Mouse (Mus musculus): ENCODE measurements around the gene Ppp1r14a.

Gene Ppp1r14a

DNA sequence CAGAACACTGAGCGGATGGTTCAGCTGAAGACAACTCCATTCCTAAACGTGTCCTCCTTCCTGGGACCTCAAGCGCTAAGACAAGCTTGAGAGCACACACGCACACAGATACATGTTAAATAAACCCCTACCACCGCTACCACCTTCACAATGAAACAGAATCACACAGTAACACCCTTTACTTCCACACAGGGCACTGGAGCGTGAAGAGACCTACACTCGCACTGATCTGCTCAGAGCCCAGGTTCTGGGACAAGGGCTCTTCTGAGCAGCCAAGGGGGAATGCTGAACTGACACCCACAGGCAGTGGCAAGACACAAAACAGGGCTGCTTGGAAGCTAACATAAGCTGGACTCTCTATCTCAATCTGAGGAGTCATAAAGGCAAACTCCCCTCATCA is 23.5 kb upstream of the Ppp1r14a start:
- CTCF ChIA-PET = interaction anchor here in 3 of 4 experiments (0.6 to 1.4 kb wide), 3 partner anchors 10 to 258 kb away, joined by 3 to 4 read pairs (median 3); partner anchors contain the start of gene Yif1b (in 1 of the 3)
- POLR2A ChIA-PET = interaction anchor here in 3 of 4 experiments (0.6 to 2.6 kb wide), 8 partner anchors 14 to 203 kb away, joined by 3 to 11 read pairs (median 4); partner anchors contain the start of genes 2200002D01Rik (in 1 of the 3) and Spint2 (in 1 of the 3)

DNA sequence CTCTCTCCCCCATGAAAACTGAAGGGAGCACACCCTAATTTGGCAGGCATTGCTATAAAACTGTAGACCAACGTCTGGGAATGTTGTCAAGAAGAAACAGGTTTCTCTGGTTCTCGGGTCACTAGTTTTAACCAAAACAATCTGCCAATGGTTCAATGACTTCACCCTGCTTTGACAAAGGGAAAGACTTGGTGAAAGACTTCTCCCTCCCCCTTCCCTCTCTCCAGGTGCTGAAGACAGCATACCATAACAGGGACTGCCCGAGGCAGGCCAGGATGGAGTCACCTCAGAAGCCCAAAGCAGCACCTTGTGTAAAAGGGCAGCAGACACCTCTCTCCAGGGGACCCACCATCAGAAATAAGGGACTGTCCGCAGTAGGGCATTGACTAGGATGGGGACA is 22.2 kb upstream of the Ppp1r14a start:
- POLR2A ChIA-PET = interaction anchor here in 2 of 4 experiments (0.6 to 2.6 kb wide), 3 partner anchors 10 to 14 kb away, joined by 3 to 11 read pairs (median 4); no protein-coding TSS in a partner anchor
- CTCF ChIA-PET = interaction anchor here in 2 of 4 experiments (0.6 to 1.3 kb wide), 2 partner anchors 20 to 275 kb away, joined by 4 to 5 read pairs; no protein-coding TSS in a partner anchor

DNA sequence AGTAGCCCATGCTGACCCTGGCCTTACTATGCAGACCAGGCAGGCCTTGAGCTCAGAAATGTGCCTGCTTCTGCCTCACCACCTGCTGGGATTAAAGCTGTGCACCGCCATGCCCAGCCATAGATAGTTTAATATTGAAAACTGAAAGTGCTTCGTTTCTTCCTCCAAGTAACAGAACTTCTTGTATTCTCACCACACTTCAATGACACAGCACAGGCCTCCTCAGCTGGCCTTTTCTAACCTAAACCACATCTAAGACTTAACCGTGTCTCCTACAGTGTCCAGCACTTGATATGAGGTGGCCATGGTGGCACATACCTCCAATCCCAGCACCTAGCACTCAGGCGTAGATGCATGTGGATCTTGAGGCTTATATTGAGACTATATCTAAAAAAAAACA is 18.7 kb upstream of the Ppp1r14a start:
- POLR2A ChIA-PET = interaction anchor here in 3 of 4 experiments (0.5 to 3.5 kb wide), 14 partner anchors 9 to 56 kb away, joined by 3 to 17 read pairs (median 4); partner anchors contain the start of gene 2200002D01Rik (in 2 of the 3)
- CTCF ChIA-PET = interaction anchor here in 1 of 4 experiments (1.5 kb wide), 2 partner anchors 23 to 224 kb away, joined by 3 to 4 read pairs; partner anchors contain the start of gene 2200002D01Rik

DNA sequence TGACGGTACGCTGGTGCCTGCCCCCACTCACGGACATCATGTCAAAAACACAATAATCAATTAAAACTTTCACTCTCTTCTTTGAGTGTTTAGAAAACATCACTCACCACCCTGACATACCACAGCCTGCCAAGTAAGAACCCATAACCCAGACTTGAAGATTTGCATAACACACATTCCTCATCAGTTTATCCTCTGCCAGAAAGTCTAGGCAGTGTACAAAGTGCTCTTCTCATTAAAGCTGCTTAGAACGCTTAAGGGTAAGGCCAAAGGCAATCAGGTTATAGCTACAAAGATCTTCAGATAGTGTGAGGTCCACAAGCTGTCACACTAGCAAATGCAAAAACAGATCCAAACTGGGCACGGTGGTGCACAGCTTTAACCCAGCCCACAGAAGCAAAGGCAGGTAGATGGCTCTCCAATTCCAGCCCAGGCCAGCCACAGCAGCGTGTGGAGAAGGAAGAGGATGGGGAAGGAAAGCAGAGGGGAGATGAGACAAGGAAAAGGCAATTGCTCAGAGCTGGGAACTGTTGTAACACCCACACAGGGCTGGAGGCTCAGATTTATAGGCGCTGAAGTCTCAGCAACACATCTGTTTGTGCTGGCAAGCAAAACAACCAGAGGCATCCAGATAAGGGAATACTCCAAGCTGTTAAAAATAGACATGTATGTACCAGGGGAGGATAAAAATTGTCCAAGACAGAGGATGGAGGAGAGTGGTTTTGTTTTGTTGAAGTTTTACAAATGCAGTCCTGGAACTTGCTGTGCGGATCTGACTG is 17.2 kb upstream of the Ppp1r14a start:
- ChIA-PET POLR2A (interaction anchor here in 2 of 4 experiments (0.5 to 3.5 kb wide), 13 partner anchors 8 to 40 kb away, joined by 3 to 17 read pairs (median 4); partner anchors contain the start of genes 2200002D01Rik (in 1 of the 2), Spint2 (in 1 of the 2) and Yif1b (in 1 of the 2)), CTCF (interaction anchor here in 2 of 4 experiments (0.5 to 1.2 kb wide), 4 partner anchors 24 to 327 kb away, joined by 3 to 8 read pairs (median 3); no protein-coding TSS in a partner anchor)

DNA sequence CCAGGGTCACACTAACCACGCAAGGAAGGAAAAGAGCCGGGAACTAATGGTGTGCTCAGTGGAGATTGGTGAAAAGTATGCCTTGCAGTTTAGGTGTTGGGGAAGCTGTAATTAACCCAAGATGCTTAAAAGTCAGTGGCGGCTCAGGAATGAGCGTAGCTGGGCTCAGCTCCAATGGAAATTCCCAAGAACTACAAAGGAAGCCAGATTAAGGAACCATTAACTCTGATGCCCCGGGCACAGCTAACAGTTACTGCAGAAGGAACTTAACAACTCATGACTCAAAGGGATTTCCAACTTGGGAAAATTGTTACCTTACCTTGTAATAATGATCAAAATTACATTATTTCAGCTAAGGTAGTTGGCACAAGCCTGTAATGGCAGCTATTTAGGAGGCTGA is 12.4 kb upstream of the Ppp1r14a start:
- POLR2A ChIA-PET = interaction anchor here in 3 of 4 experiments (0.6 to 2.2 kb wide), 14 partner anchors 10 to 239 kb away, joined by 3 to 8 read pairs (median 3); partner anchors contain the start of genes 2200002D01Rik (in 2 of the 3), Ppp1r14a (in 1 of the 3) and Yif1b (in 1 of the 3)

DNA sequence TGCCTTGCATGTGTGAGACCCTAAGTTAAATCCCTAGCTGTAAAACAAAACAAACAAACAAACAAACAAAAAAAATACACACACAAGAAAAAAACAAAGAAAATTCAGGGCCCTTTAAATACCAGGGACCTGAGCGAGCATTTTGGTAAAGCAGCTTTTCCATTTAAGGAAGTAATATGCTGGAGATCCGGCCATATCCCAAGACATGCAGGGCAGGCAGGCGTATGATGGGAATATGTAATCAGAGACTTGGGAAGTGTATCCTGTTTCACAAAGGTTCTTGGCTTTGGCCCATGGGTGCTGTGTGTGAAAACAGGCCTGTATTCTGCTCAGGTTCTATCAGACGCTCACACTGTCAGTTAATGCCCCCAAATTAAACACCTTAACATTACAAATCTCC is 11.6 kb upstream of the Ppp1r14a start:
- ChIA-PET POLR2A (interaction anchor here in 2 of 4 experiments (0.6 to 2.2 kb wide), 8 partner anchors 16 to 653 kb away, joined by 3 to 8 read pairs (median 4); partner anchors contain the start of genes 2200002D01Rik (in 1 of the 2) and Yif1b (in 1 of the 2)), CTCF (interaction anchor here in 1 of 4 experiments (1.5 kb wide), 1 partner anchor 33 kb away, joined by 3 read pairs; no protein-coding TSS in a partner anchor)

More for the DNA sequence above, 12.4 kb upstream of the Ppp1r14a start:
- CTCF ChIA-PET = interaction anchor here in 3 of 4 experiments (0.6 to 1.5 kb wide), 5 partner anchors 12 to 148 kb away, joined by 3 to 7 read pairs (median 3); no protein-coding TSS in a partner anchor

DNA sequence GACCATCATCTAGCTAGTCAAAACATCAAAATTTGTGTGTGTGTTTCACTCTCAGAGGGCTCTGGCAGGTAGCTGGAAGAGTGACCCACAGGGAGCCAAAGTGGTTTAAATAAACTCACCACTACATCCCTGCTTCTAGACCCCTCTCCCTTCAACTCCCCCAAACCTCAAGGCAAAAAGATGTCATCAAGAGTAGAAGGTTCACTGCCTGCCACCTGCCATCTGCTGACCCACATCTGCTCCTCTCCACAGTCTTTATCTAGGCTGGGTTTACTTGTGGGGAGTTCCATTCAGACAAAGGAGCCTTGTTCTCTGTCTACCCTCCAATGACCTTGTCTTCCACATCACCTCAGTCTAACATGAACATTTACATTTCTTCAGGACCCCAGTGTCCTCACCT is 9.8 kb upstream of the Ppp1r14a start:
- ChIA-PET CTCF (interaction anchor here in 3 of 4 experiments (0.6 to 2.5 kb wide), 6 partner anchors 10 to 244 kb away, joined by 3 to 13 read pairs (median 4); partner anchors contain the start of genes 2200002D01Rik (in 2 of the 3) and Ppp1r14a (in 1 of the 3)), POLR2A (interaction anchor here (0.7 to 4.7 kb wide), 17 partner anchors 8 to 123 kb away, joined by 3 to 35 read pairs (median 5); partner anchors contain the start of genes 2200002D01Rik (in 1 of the 4), Catsperg1 (in 1 of the 4), Fam98c (in 1 of the 4) and Ggn (in 1 of the 4))

DNA sequence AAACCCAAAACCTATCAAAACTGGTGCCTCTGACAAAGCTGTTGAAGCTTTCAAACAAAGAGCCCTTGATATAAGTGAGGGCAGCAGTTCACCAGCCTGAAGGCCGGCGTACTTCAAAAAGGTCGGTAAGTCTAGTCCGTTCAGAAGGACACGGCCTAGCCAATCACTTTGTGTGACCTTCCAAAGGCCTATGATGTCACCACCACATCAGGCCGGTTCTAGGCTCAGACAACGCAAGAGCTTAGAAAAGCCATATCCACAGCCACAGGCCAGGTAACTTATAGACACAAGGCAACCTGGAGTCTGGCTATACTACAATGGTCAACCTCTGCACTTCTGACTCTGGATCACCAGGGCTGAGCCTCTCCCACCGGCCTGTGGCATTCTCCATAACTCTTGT is 9.2 kb upstream of the Ppp1r14a start:
- CTCF ChIA-PET = interaction anchor here (0.6 to 2.5 kb wide), 12 partner anchors 9 to 243 kb away, joined by 3 to 13 read pairs (median 4); partner anchors contain the start of genes 2200002D01Rik (in 2 of the 4) and Ppp1r14a (in 1 of the 4)
- POLR2A ChIA-PET = interaction anchor here (0.7 to 4.7 kb wide), 37 partner anchors 8 to 553 kb away, joined by 3 to 35 read pairs (median 4); partner anchors contain the start of genes 2200002D01Rik (in 2 of the 4), Catsperg1 (in 1 of the 4), Dpf1 (in 1 of the 4) and Eif3k (in 1 of the 4)

DNA sequence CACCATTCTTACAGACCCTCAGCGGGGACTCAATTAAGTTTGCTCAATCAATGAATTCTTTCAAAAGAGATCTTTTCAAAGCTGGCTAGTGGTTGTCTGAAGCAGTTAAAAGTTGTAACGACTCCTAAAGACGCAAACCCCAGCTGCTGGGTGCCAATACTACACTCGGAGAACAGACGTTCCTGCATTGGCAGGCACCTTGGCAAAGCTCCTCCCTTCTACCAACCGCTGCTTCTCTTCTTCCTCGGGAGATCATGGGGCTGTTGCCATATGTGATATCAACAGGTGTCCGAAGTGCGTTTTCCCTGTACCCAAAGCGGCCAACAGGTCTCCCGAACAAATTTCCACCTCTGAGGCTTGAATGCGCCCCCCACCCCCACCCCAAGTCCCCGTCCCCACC is 8.3 kb upstream of the Ppp1r14a start:
- ChIA-PET CTCF (interaction anchor here in 3 of 4 experiments (0.5 to 2.5 kb wide), 16 partner anchors 8 to 507 kb away, joined by 3 to 13 read pairs (median 4); partner anchors contain the start of genes 2200002D01Rik (in 2 of the 3) and Ppp1r14a (in 1 of the 3)), POLR2A (interaction anchor here (0.6 to 4.7 kb wide), 64 partner anchors 8 to 486 kb away, joined by 3 to 35 read pairs (median 4); partner anchors contain the start of genes Yif1b (in 4 of the 4), 2200002D01Rik (in 2 of the 4), Catsperg1 (in 1 of the 4) and Dpf1 (in 1 of the 4))

DNA sequence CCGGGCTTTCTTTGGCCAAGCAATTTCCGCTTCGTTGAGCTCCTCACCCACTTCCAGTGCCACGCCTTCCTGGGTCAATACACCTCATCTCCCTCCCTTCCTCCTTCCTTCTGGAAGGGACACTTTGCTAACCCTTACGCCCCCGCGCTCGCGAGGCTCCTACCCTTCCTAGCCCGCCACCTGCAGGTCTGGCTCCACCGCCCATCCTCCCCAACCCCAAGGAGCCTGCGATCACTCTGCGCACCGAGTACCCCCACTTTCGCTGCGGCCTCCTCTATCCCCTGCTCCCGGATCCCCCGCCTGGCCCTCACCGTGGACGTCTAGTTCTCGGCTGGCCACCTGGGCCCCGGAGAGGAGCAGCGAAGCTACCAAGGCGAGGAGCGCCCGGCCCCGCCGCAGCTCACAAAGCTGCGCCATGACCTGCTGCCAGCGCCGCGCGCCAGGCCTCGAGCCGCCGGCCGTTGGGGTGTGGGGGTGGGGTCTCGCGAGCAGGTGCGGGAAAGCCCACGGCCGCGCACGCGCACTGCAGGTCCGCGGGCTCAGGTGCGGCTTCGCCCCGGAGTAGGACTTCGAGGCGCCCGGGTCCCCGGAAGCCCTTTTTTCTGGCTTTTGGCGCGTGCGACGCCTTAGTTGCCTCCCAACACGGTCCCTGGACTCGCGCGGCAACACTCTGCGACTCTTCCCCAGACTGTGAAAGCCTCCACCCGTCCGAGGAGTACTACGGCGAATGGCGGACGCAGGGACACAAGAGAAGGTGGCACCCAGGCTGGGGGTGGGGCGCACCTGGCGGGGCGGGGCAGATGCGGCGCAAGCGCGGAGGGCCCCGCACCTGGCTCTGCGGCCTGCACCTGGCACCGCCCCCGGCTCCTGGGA is 7.7 kb upstream of the Ppp1r14a start, which contains the start of gene Spint2:
TSS of gene Spint2 (minus strand) at position 712 of the 873 bp plus-strand sequence.
- ChIA-PET POLR2A (interaction anchor here (0.6 to 4.7 kb wide), 67 partner anchors 7 to 487 kb away, joined by 3 to 35 read pairs (median 4); partner anchors contain the start of genes Yif1b (in 4 of the 4), 2200002D01Rik (in 2 of the 4), Catsperg1 (in 1 of the 4) and Dpf1 (in 1 of the 4)), CTCF (interaction anchor here in 3 of 4 experiments (0.5 to 2.5 kb wide), 14 partner anchors 12 to 508 kb away, joined by 3 to 13 read pairs (median 5); partner anchors contain the start of gene 2200002D01Rik (in 2 of the 3))

DNA sequence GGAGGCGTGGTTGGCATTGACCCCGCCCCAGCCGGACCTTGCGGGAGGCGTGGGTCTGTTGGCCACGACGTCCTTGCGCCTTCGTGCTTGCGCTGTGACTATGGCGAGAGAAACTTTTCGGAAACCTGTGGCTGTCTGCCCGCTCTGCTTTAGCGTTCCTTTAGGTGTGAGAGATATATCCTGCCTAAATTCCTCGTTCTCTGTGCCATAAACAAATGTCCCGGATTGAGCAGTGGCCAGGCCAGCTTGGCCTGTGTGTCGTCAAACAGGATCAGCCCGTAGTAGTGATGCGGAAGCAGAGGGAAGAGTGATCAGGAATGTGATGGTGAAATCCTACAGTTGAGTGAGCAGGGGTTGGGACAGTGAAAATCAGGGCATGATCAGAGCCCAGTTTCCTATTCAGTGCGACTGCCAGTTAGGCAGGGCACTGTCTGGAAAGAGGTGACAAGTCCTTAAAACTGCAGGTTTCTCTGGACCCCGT is 7.0 kb upstream of the Ppp1r14a start:
- POLR2A ChIA-PET = interaction anchor here in 3 of 4 experiments (0.8 to 4.7 kb wide), 10 partner anchors 9 to 238 kb away, joined by 3 to 35 read pairs (median 4); partner anchors contain the start of genes Ggn (in 1 of the 3), Spred3 (in 1 of the 3) and Yif1b (in 1 of the 3)
- CTCF ChIA-PET = interaction anchor here in 2 of 4 experiments (0.6 to 1.4 kb wide), 2 partner anchors 22 to 38 kb away, joined by 4 to 5 read pairs; no protein-coding TSS in a partner anchor

DNA sequence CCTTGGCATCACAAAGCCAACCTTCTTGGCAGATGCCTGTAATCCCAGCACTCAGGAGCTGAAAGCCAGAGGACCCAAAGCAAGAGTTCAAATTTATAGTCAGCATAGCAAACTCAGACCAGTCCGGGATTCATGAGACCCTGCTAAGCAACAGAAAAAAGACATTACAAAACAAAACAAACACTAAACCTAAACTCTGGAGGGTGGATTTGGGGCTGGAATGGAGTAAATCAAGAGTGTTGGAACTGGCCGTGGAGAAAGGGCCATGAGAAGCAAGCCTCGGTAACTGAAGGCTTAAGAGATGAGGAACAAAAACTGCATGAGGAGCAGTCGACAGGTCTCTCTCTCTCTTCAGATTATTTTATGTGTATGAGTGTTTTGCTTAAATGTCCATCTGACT is 5.2 kb upstream of the Ppp1r14a start:
- CTCF ChIA-PET = interaction anchor here in 2 of 4 experiments (0.6 to 1.5 kb wide), 5 partner anchors 10 to 163 kb away, joined by 3 to 4 read pairs (median 3); partner anchors contain the start of gene 2200002D01Rik (in 1 of the 2)
- POLR2A ChIA-PET = interaction anchor here in 2 of 4 experiments (0.8 to 4.7 kb wide), 6 partner anchors 7 to 30 kb away, joined by 3 to 35 read pairs (median 4); partner anchors contain the start of gene Dpf1 (in 1 of the 2)

DNA sequence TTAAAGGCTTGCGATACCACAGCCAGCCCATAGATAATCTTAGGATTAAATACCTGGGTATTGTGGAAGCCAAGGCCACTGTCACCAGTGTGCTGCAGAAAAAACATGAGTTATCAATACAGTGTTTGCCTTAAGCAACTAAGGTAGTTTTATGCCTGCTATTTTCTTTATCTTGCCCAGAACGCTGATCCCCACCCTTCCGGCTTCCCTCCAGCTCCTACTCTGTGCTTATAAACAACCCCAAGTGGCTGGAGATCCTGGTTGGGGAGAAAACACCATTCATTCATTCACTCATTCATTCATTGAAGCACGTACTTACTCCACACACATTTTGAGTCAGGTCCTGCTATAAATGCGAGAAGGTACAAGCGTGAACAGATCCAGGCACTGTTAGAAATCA is 4.6 kb upstream of the Ppp1r14a start:
- ChIA-PET CTCF (interaction anchor here in 2 of 4 experiments (1.1 to 1.5 kb wide), 4 partner anchors 9 to 159 kb away, joined by 3 to 4 read pairs (median 4); partner anchors contain the start of genes 2200002D01Rik (in 1 of the 2) and Ryr1 (in 1 of the 2)), POLR2A (interaction anchor here in 1 of 4 experiments (1.2 kb wide), 1 partner anchor 16 kb away, joined by 3 read pairs; no protein-coding TSS in a partner anchor)

DNA sequence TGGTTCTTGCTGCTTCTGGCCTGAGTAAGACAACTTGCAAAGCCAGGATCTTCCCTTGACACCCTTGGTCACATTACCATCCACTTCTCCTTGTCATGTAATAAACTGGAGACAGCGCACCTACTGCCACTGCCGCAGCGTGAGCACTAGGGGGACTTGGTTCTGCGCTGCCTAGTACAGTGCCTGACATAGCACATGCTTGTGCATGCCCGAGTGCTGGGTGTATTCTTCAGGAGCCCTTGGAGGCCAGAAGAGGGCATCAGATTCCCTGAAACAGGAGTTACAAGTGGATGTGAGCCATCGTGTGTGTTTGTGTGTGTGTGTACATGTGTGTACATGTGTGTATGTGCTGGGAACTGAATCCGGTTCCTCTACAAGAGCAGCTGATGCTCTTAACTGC is 1.6 kb upstream of the Ppp1r14a start:
- ChIA-PET POLR2A (interaction anchor here in 2 of 4 experiments (0.8 to 2.5 kb wide), 12 partner anchors 9 to 162 kb away, joined by 3 to 11 read pairs (median 3); partner anchors contain the start of gene 2200002D01Rik (in 1 of the 2)), CTCF (interaction anchor here (0.5 to 6.0 kb wide), 10 partner anchors 9 to 471 kb away, joined by 3 to 50 read pairs (median 8); partner anchors contain the start of gene Dpf1 (in 1 of the 4))

DNA sequence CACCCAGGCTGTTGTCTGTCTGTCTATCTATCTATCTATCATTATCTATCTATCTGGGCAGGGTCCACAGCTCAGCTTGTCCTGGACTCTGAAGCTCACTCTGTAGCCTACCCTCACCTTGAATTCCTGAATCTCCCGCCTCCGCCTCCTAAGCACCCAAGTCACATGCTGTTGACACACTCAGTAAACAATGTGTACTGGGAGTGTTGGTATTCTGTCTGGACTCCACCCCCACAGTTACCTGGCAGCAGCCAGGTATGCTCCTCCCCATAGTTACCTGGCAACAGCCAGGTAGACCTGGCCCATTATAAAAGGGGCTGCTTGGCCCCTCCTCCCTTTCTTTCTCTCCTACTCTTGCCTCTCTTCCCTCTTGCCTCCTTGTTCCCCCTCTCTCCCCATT is 1.0 kb upstream of the Ppp1r14a start:
- ChIA-PET POLR2A (interaction anchor here in 3 of 4 experiments (0.6 to 2.5 kb wide), 9 partner anchors 9 to 191 kb away, joined by 3 to 11 read pairs (median 3); partner anchors contain the start of genes 2200002D01Rik (in 1 of the 3) and Yif1b (in 1 of the 3)), CTCF (interaction anchor here (0.5 to 6.0 kb wide), 12 partner anchors 9 to 668 kb away, joined by 3 to 50 read pairs (median 8); partner anchors contain the start of gene Dpf1 (in 1 of the 4))
